Mouse (Mus musculus) forebrain, embryonic 13.5 days (tissue): Measurements from ENCODE around the gene Akap8l. TPM values are rescaled to one million over a fixed set of nuclear protein-coding genes. Genes with fewer than 3 reads are reported as not detected.

Source experiments
- ATAC-seq: fragments of 200-750 bp; cut with Nextera tagmentation; 2 replicates; pipeline ENCODE4 v1.8.0; 2017
- H3K27ac ChIP-seq: fragments of 300-500 bp; sonication (generic); 2 replicates; pipeline ENCODE4 v1.5.1; 2015; ENCODE audit warnings: inconsistent platforms, mild to moderate bottlenecking, moderate library complexity
- H3K27me3 ChIP-seq: fragments of 300-500 bp; sonication (generic); 2 replicates; pipeline ENCODE4 v1.6.1; 2015; ENCODE audit warnings: mild to moderate bottlenecking, inconsistent platforms
- H3K36me3 ChIP-seq: fragments of 300-500 bp; sonication (generic); 2 replicates; pipeline ENCODE4 v1.6.1; 2015; ENCODE audit warnings: mild to moderate bottlenecking, inconsistent platforms; ENCODE audit not compliant: poor library complexity, severe bottlenecking
- H3K4me1 ChIP-seq: fragments of 300-500 bp; sonication (generic); 2 replicates; pipeline ENCODE4 v1.6.1; 2015; ENCODE audit warnings: inconsistent platforms
- H3K4me2 ChIP-seq: fragments of 300-500 bp; sonication (generic); 2 replicates; pipeline ENCODE4 v1.6.1; 2015; ENCODE audit warnings: inconsistent platforms, mild to moderate bottlenecking, moderate library complexity
- H3K4me3 ChIP-seq: fragments of 300-500 bp; sonication (generic); 2 replicates; pipeline ENCODE4 v1.5.1; 2015; ENCODE audit warnings: mild to moderate bottlenecking, inconsistent platforms
- H3K9ac ChIP-seq: fragments of 300-500 bp; sonication (generic); 2 replicates; pipeline ENCODE4 v1.6.1; 2015; ENCODE audit warnings: mild to moderate bottlenecking, inconsistent platforms
- H3K9me3 ChIP-seq: fragments of 300-500 bp; sonication (generic); replicated peaks from 2 replicates; pipeline ENCODE4 v1.6.1; 2016; ENCODE audit warnings: inconsistent platforms
- WGBS: fragments of 180-500 bp; shearing (Covaris S2); methylation state at CpG from one replicate; pipeline ENCODE4 v1.1.7; 2015; 5-methylcytosine and 5-hydroxymethylcytosine counted together
- polyA plus RNA-seq: library from polyadenylated mRNA; unstranded; fragments of >200 nt; fragmentation: Nextera tagmentation; extraction: Ambion mirVana; gene quantifications from 2 replicates; pipeline ENCODE4 v1.2.1, GENCODE M21; 2015

Akap8l gene
- polyA plus RNA-seq, 1 experiment from 2014 or later, result 119 TPM

- no peaks in the 10 kb centered on the region for H3K4me1 ChIP-seq
- no peak overlapping the region for H3K9ac ChIP-seq
- peaks cover 37% of the 10 kb centered on the region for H3K36me3 ChIP-seq
- H3K4me2 ChIP-seq, result no peak overlapping the region
- H3K9me3 ChIP-seq, result no peaks in the 10 kb centered on the region
- no peak for ATAC-seq
- no peaks in the 10 kb centered on the region for H3K27me3 ChIP-seq
- H3K27ac ChIP-seq, result no peak overlapping the region
- H3K4me3 ChIP-seq, result no peak overlapping the region
- 89% methylated on average over 15 of the region's 15 CpGs for WGBS
These were observed 26.1 kb upstream of the Akap8l start for GRCm38 (mm10) chr17:32376475-32376874.

DNA sequence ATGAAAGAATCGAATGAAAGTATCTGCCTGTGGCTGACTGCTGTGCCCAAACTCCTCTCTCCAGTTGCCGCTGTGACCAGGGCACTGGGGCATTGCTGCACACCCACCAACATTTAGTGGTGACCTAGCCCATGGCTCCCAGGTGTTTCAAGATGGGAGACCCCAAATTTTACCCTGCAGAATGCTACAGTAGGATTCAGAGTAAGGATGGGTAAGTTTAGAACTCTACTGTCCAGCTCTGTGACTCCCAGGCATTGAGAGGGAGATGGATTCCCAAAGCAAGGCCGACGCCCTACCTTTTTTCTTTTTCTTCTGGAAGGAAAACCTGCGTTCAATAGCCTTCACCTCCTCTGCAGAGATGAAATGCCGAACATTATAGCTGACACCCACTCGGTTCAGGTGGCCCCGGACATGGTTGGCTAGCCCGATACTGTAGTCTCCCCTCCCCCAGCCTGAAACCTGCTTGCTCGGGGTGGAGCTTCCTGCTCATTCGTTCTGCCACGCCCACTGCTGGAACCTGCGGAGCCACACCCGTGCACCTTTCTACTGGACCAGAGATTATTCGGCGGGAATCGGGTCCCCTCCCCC is 18.7 kb upstream of the Akap8l start:
- Histone ChIP-seq H3K4me3 (peak overlapping the region; percentile 29), H3K9ac (no peak overlapping the region), H3K27ac (no peak overlapping the region), H3K4me1 (peaks cover 9% of the 10 kb centered on the region; the same call in 1 of the 2 replicates), H3K27me3 (no peaks in the 10 kb centered on the region), H3K4me2 (peak overlapping the region; percentile 50), H3K36me3 (peaks cover 9% of the 10 kb centered on the region; the same call in 1 of the 2 replicates), H3K9me3 (no peaks in the 10 kb centered on the region)
- no peak for ATAC-seq
- WGBS, result 10% methylated on average over 14 of the region's 17 CpGs

DNA sequence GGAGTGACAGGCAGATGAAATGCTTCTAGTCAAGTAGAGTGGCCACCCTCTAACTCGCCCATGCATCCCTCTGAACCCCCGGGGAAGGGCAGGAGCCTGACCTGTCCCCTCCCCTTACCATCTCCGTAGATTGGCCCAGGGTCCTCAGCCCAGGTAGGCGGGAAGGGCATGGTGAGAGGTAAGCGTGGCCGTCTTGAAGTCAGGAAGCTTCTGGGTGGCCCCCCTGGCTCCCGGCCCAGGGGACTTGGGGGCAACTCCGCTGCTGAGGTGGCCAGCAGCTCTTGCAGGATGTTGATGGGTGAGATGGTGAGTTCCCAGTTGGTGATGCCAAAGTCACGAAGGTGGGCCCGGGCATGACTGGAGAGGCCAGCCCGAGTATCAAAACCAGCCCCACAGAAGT is 17.3 kb upstream of the Akap8l start:
- peaks cover 16% of the 10 kb centered on the region for H3K4me1 ChIP-seq
- ATAC-seq, result no peak
- H3K4me3 ChIP-seq, result no peak overlapping the region
- WGBS, result 90% methylated on average over 11 of the region's 11 CpGs
- no peak overlapping the region for H3K9ac ChIP-seq
- H3K27me3 ChIP-seq, result no peaks in the 10 kb centered on the region
- H3K4me2 ChIP-seq, result no peak overlapping the region
- no peaks in the 10 kb centered on the region for H3K9me3 ChIP-seq
- peaks cover 9% of the 10 kb centered on the region; the same call in 1 of the 2 replicates for H3K36me3 ChIP-seq
- no peak overlapping the region for H3K27ac ChIP-seq

- no peak for ATAC-seq
These were observed 14.9 kb upstream of the Akap8l start for GRCm38 (mm10) chr17:32365296-32365695.

GRCm38 (mm10) chr17:32364850-32365249 is 14.4 kb upstream of the Akap8l start:
- Histone ChIP-seq H3K36me3 (peaks cover 33% of the 10 kb centered on the region), H3K27me3 (no peaks in the 10 kb centered on the region), H3K4me1 (peaks cover 31% of the 10 kb centered on the region), H3K27ac (peak overlapping the region; percentile 65; the same call in 1 of the 2 replicates), H3K9ac (peak overlapping the region; percentile 98), H3K9me3 (no peaks in the 10 kb centered on the region), H3K4me3 (peak overlapping the region; percentile 92), H3K4me2 (peak overlapping the region; percentile 83)
- WGBS, result 63% methylated on average over 5 of the region's 5 CpGs
- peak; percentile 28; the same call in 1 of the 2 replicates for ATAC-seq

More at GRCm38 (mm10) chr17:32365296-32365695, 14.9 kb upstream of the Akap8l start:
- Histone ChIP-seq H3K27ac (no peak overlapping the region), H3K4me3 (no peak overlapping the region), H3K27me3 (no peaks in the 10 kb centered on the region), H3K4me2 (no peak overlapping the region), H3K9me3 (no peaks in the 10 kb centered on the region), H3K9ac (no peak overlapping the region), H3K4me1 (peaks cover 31% of the 10 kb centered on the region), H3K36me3 (peaks cover 29% of the 10 kb centered on the region)
- WGBS, result 83% methylated on average over 1 of the region's 1 CpGs

DNA sequence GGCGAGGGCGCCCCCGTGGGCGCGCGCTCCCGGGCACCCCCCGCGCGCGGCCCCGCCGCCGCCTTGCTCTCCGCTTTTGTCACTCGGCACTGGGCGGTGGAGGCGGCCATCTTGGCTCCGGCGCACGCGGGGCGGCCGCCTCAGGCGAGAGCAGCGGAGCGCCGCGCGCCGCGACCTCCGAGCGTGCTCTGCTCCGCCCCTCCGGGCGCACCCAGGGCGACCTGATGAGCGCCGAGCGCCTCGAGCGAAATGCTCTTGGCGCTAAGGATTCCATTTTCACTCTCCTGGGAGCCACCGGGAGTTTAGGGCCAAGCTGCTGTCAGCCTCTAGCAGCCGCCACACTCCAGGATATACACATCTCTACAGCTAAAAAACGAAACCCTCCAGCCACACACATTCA is 13.9 kb upstream of the Akap8l start:
- Histone ChIP-seq H3K4me1 (peaks cover 31% of the 10 kb centered on the region), H3K36me3 (peaks cover 38% of the 10 kb centered on the region), H3K4me3 (peak overlapping the region; percentile 92), H3K27ac (peak overlapping the region; percentile 65), H3K9me3 (no peaks in the 10 kb centered on the region), H3K9ac (peak overlapping the region; percentile 98), H3K27me3 (no peaks in the 10 kb centered on the region), H3K4me2 (peak overlapping the region; percentile 83)
- peak; percentile 96 for ATAC-seq
- under 1% methylated on average over 18 of the region's 47 CpGs for WGBS

- peak; percentile 62 for ATAC-seq
- under 1% methylated on average over 11 of the region's 50 CpGs for WGBS
- Histone ChIP-seq H3K27me3 (no peaks in the 10 kb centered on the region), H3K9me3 (no peaks in the 10 kb centered on the region), H3K4me3 (peak overlapping the region; percentile 92), H3K36me3 (peaks cover 43% of the 10 kb centered on the region), H3K4me1 (peaks cover 31% of the 10 kb centered on the region), H3K4me2 (peak overlapping the region; percentile 83), H3K27ac (peak overlapping the region; percentile 57), H3K9ac (peak overlapping the region; percentile 98)
These were observed 13.5 kb upstream of the Akap8l start for GRCm38 (mm10) chr17:32363821-32364301.

DNA sequence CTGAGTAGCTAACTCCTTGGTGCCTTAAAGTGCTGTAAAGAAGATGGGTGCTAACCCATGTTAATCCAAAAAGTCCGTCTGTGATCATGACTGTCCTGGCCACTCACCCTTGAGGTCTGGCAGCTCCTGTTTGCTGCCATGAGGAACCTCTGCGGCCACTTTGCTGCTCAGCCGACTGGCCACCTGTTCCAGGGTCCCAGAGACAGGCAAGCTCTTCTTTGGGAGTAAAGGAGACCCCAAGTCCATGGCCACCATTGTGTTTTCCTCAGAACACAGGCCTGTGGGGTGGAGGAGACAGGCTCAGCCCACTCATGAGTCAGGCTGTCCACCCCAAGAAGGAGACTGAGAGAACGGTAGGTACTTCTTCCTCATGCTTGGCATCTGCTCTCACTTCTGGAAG is 12.3 kb upstream of the Akap8l start:
- no peak for ATAC-seq
- H3K4me2 ChIP-seq, result peak overlapping the region; percentile 83
- H3K9ac ChIP-seq, result peak overlapping the region; percentile 98
- no peaks in the 10 kb centered on the region for H3K27me3 ChIP-seq
- no peaks in the 10 kb centered on the region for H3K9me3 ChIP-seq
- no peak overlapping the region for H3K27ac ChIP-seq
- H3K4me3 ChIP-seq, result peak overlapping the region; percentile 92
- peaks cover 53% of the 10 kb centered on the region for H3K36me3 ChIP-seq
- H3K4me1 ChIP-seq, result peaks cover 31% of the 10 kb centered on the region
- WGBS, result 85% methylated on average over 4 of the region's 4 CpGs

DNA sequence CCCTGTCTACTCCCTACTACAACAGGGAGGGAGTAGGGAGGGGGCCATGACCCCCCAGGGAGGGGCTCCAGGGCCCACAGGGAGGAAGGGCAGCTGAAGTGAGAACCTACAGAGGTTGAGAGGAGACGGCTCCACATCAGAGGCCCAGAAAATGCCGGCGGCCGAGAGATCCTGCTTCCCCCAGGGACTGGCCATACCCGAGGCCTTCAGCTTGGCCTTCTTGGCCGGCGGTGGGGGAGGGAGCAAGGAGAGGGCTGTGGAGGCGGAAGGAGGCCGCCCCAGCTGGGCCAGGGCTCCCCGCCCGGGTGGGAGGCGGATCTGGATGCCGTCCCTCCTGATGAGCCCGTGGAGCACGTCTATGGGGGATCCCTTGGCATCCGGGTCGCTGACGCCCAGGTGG is 9.5 kb upstream of the Akap8l start:
- 90% methylated on average over 17 of the region's 18 CpGs for WGBS
- ATAC-seq, result no peak
- no peak overlapping the region for H3K4me3 ChIP-seq
- peaks cover 28% of the 10 kb centered on the region for H3K4me1 ChIP-seq
- peaks cover 74% of the 10 kb centered on the region for H3K36me3 ChIP-seq
- no peak overlapping the region for H3K9ac ChIP-seq
- no peaks in the 10 kb centered on the region for H3K27me3 ChIP-seq
- H3K9me3 ChIP-seq, result no peaks in the 10 kb centered on the region
- no peak overlapping the region for H3K27ac ChIP-seq
- no peak overlapping the region for H3K4me2 ChIP-seq

DNA sequence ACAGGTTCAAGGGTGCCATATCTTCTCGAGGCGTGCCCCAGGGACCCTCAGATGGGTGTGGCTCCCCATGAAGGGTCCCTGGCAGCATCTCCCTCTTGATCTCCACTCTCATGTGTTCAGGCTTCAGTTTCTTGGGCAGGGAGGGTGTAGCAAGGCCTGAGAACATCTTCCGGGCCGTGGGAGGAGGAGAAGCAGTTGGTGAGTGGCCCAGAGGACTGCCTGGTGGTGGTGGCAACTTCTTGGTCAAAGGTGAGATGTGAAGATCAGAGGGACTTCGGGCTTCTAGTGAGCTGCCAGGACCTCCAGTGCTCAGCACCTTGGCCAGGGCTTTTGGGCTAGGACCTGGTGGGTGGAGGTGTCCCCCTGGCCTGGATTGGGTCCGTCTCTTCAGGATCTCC is 8.5 kb upstream of the Akap8l start:
- Histone ChIP-seq H3K9me3 (no peaks in the 10 kb centered on the region), H3K4me3 (no peak overlapping the region), H3K4me2 (no peak overlapping the region), H3K36me3 (peaks cover 84% of the 10 kb centered on the region), H3K27me3 (no peaks in the 10 kb centered on the region), H3K9ac (no peak overlapping the region), H3K4me1 (peaks cover 26% of the 10 kb centered on the region), H3K27ac (no peak overlapping the region)
- WGBS, result 94% methylated on average over 6 of the region's 6 CpGs
- ATAC-seq, result no peak

- Histone ChIP-seq H3K4me3 (no peak overlapping the region), H3K27ac (no peak overlapping the region), H3K9ac (no peak overlapping the region), H3K4me2 (no peak overlapping the region), H3K27me3 (no peaks in the 10 kb centered on the region), H3K36me3 (peaks cover 89% of the 10 kb centered on the region), H3K4me1 (peaks cover 30% of the 10 kb centered on the region), H3K9me3 (no peaks in the 10 kb centered on the region)
- no peak for ATAC-seq
- 95% methylated on average over 7 of the region's 7 CpGs for WGBS
These were observed 8.0 kb upstream of the Akap8l start for GRCm38 (mm10) chr17:32358192-32358942.
